Mouse (Mus musculus): ENCODE measurements at regions not wholly inside any gene's neighbourhood (a gene's known extent, or its start where the extent isn't known, plus 50 kb on each side); places are given as distances from the start of the nearest gene placed in this dataset.

DNA sequence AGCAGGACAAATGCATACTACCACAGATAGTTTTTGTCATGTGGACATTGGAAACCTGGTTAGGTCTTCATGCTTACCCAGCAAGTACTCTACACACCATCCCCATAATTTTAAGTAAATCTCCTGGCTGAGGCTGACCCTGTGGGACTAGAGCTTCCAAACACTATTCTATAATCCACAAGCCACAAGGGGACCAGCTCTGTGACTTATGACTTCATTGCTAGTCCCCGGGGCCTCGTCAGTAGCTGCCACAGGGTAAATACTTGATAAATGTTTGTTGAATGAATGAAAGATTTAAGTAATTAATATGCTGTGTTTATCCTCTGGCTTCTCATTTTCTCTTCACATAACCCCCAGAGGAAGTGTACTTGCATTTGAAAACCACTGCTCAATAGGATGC, 423.0 kb downstream of the Cbln4 start:
- TF ChIP-seq CTCF (IDR thresholded peaks at IDR 0.05 in 2 of 3, conservative IDR thresholded peaks at IDR 0.05 in 1 of 3; ENCODE audit: control insufficient read depth in 1 of 3, insufficient read depth in 1 of 3, low read depth in 2 of 3, low read length in 3 of 3, poor library complexity in 1 of 3, severe bottlenecking in 1 of 3) (no peak), ZNF384 (IDR thresholded peaks at IDR 0.05; ENCODE audit: low read depth, low read length) (no peak), TCF12 (IDR thresholded peaks at IDR 0.05; ENCODE audit: low read depth, low read length) (no peak), SIN3A (IDR thresholded peaks at IDR 0.05; ENCODE audit: low read length) (no peak)

Measured in MEL (cell line).